Mouse (Mus musculus): ENCODE measurements at regions not wholly inside any gene's neighbourhood (a gene's known extent, or its start where the extent isn't known, plus 50 kb on each side); places are given as distances from the start of the nearest gene placed in this dataset.

DNA sequence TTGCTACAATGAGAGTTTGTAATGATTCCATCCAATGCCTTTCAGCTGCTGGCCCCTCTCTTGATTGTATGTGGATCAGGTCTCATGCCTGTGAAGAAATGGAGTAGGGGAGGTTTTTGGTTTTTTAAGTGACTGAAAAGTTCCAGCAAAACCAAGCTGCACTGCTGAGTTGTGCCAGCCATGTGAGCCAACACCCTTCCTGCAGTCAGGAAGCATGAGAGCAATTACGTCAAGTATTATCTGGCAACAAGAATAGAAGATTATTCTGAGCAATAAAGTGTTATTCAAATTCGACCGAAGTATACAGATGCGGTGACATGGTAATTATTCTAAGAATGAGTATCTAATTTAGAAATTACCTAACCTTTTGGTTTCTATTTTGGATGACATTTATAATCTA, 67.0 kb upstream of the Peli1 start:
- DNase-seq (ENCODE audit: low read depth, low spot score) = no peak
- H3K36me3 ChIP-seq (ENCODE audit: control insufficient read depth, insufficient read depth, low read length, poor library complexity, severe bottlenecking) = no peaks in the 10 kb centered on the region

DNA sequence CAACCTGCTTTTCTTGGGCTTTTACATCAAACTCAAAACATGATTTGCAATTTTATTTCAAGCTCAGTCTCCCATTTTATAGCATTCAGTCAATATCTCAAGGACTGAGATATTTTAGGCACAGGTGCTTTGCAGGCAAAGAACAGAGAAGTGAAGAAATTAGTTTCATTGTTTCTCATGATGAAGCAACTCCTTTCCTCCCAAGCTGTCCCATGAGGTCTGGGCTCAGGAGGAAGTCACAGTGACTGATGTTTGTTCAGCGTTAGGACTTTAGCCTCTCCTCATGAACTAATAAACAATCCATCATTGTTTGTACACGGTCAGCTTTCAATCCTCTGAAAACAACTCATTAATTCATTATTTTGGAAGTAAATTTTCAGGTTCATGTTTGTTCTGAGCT, 66.6 kb upstream of the Peli1 start:
- H3K36me3 ChIP-seq (ENCODE audit: control insufficient read depth, insufficient read depth, low read length, poor library complexity, severe bottlenecking) = no peaks in the 10 kb centered on the region
- no peak for DNase-seq (ENCODE audit: low read depth, low spot score)
- H3K27me3 ChIP-seq (ENCODE audit: control insufficient read depth, insufficient read depth, low read length, poor library complexity, severe bottlenecking) = no peaks in the 10 kb centered on the region

More for the DNA sequence above, 67.0 kb upstream of the Peli1 start:
- H3K27me3 ChIP-seq (ENCODE audit: control insufficient read depth, insufficient read depth, low read length, poor library complexity, severe bottlenecking) = no peaks in the 10 kb centered on the region

DNA sequence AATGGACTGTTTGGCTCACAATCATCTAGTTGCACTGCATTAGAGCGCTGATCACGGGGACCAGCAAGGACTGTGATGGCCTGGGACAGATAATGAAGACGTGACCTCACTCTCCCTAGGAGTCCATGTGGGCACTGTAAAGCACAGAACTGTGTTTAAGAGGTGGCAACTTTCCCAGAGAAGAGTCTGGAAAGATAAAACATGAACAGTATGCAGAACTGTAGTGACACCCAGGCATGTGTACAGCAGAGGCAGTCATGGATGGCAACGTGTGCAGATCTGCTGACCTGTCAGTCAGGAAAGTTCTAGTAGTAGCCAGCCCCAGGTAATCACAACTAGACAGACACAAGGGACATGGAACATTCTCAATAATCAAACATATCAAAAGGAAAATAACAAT, 63.8 kb upstream of the Peli1 start:
- Histone ChIP-seq H3K27me3 (ENCODE audit: control insufficient read depth, insufficient read depth, low read length, poor library complexity, severe bottlenecking) (no peaks in the 10 kb centered on the region), H3K36me3 (ENCODE audit: control insufficient read depth, insufficient read depth, low read length, poor library complexity, severe bottlenecking) (no peaks in the 10 kb centered on the region)
- no peak for DNase-seq (ENCODE audit: low read depth, low spot score)

DNA sequence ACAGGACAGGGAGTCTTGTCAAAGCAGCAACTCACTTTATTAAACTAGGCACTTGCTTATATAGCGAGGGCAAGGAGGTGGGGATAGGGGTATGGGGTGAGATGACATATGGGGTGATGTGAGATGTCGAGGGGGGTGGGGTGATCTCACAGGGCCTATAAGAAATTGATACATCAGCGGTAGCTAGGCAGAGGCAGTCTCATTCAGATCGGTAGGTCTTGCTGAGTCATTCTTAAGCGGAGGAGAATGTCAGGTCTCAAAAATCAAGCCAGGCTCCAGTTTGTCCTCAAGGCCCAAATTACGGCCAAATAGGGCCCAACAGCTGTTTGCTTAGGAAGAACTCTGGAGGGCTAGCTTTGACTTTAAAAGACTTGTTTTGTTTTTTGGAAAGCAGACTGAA, 60.7 kb upstream of the Peli1 start:
- Histone ChIP-seq H3K36me3 (ENCODE audit: control insufficient read depth, insufficient read depth, low read length, poor library complexity, severe bottlenecking) (no peaks in the 10 kb centered on the region), H3K27me3 (ENCODE audit: control insufficient read depth, insufficient read depth, low read length, poor library complexity, severe bottlenecking) (no peaks in the 10 kb centered on the region)
- no peak for DNase-seq (ENCODE audit: low read depth, low spot score)

DNA sequence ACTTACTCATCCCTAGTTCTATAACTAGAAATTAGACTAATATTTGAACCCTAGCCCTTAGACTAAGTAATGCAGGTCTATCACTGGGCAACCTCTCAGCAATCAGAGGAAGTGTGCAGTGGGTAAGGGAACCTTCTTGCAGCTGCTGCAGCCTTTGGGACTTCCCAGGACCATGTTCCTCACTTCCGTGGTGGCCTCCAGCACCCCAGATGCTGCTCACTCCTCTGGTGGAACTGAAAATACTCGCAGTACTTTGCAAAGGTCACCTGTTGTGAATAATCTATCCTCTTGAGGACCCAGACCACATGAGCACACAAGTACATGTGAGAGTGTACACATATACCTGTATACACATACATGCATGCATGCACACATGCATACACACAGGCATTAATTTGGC, 59.3 kb upstream of the Peli1 start:
- Histone ChIP-seq H3K36me3 (ENCODE audit: control insufficient read depth, insufficient read depth, low read length, poor library complexity, severe bottlenecking) (no peaks in the 10 kb centered on the region), H3K27me3 (ENCODE audit: control insufficient read depth, insufficient read depth, low read length, poor library complexity, severe bottlenecking) (no peaks in the 10 kb centered on the region)
- peak; percentile 11 for DNase-seq (ENCODE audit: low read depth, low spot score)

DNA sequence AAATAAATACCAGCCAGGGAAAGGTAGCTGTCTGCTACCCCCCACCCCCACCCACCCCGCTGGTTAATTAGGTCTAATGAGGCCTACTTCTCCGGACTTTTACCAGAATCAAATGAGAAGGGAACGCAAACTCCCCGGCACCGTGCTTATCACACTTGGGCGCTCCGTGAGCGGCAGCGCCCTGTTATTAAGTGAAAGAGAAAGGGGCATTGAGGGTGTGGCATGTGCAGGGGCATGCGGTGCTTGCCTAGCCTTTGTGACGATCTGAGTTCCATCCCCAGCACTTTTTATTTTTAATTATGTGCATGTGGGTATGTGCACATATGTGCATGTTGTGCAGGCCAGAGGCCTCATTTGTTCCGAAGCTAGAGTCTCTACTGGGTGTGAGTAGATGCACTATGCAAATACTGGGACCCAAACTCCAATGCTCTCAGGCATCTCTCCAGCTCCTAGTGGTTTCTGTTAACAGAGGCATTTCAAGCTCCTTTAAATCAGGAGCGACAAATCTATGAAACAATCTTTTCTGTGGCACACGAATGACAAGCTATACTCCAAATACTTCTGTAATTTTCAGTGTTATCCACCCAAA, 57.8 kb upstream of the Peli1 start:
- DNase-seq (ENCODE audit: low read depth, low spot score) = no peak
- H3K36me3 ChIP-seq (ENCODE audit: control insufficient read depth, insufficient read depth, low read length, poor library complexity, severe bottlenecking) = no peaks in the 10 kb centered on the region
- H3K27me3 ChIP-seq (ENCODE audit: control insufficient read depth, insufficient read depth, low read length, poor library complexity, severe bottlenecking) = no peaks in the 10 kb centered on the region

DNA sequence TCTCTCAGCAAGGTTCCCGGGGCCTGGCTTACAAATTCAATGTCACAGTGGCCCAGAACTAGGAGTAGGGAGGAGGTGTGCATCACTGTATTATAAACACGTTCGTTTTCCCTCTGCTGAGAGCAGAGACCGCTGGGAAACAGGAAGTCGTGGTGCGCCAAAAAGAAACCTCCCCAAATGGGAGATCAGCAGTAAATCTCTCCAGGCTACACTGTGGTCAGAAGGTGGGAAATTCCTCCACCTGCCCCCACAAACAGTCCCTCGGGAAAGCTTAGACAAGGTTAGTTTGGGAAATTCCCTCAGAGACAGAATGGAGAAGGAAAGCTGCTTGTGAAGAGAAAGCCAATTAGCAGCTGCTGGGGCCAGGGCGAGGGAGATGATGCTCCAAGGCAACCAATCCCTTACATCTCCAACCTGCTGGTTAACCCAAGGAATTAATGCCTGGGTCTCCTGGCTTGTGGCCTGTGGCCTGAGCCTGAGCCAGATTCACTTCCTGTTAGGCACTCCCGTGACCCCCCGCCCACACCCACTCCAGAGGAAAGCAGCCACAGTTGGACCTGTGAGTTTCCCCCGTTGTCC, 57.2 kb upstream of the Peli1 start:
- no peaks in the 10 kb centered on the region for H3K36me3 ChIP-seq (ENCODE audit: control insufficient read depth, insufficient read depth, low read length, poor library complexity, severe bottlenecking)
- peak; percentile 15 for DNase-seq (ENCODE audit: low read depth, low spot score)

DNA sequence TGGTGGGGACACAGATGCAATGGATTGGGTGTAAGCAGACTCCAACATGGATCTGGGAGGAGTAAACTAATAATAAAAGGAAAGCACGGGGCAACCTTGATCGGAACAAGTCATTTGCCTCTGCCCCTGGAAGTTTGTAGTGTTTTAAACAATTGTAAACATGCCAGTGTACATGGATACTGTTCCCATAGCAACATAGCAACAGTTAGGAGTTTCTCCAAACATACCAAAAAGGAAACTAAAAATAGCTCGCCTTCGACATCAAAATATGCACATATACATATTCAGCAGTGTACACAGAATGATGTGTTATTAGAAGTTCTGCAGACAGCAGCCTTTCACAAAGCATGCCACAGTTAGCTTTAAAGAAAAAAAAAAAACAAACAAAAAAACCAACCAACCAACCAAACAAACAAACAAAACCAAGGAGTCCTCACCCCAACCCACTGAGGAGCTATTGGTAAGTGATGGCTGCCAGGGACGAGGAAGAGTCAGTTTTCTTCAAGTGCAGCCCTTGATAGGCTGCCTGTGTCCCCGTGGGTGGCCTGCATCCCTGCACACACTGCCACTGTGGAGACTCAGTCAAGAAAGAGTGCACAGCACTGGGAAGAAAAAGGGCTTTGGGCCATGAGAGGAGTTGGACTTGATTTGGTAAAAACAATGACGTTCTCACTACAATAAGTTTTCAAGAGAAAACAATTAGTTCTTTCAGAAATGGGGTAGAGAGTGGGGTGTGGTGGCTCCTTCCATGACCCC, 54.8 kb upstream of the Peli1 start:
- no peak for DNase-seq (ENCODE audit: low read depth, low spot score)
- no peaks in the 10 kb centered on the region for H3K36me3 ChIP-seq (ENCODE audit: control insufficient read depth, insufficient read depth, low read length, poor library complexity, severe bottlenecking)
- H3K27me3 ChIP-seq (ENCODE audit: control insufficient read depth, insufficient read depth, low read length, poor library complexity, severe bottlenecking) = no peaks in the 10 kb centered on the region

More for the DNA sequence above, 57.2 kb upstream of the Peli1 start:
- no peaks in the 10 kb centered on the region for H3K27me3 ChIP-seq (ENCODE audit: control insufficient read depth, insufficient read depth, low read length, poor library complexity, severe bottlenecking)

DNA sequence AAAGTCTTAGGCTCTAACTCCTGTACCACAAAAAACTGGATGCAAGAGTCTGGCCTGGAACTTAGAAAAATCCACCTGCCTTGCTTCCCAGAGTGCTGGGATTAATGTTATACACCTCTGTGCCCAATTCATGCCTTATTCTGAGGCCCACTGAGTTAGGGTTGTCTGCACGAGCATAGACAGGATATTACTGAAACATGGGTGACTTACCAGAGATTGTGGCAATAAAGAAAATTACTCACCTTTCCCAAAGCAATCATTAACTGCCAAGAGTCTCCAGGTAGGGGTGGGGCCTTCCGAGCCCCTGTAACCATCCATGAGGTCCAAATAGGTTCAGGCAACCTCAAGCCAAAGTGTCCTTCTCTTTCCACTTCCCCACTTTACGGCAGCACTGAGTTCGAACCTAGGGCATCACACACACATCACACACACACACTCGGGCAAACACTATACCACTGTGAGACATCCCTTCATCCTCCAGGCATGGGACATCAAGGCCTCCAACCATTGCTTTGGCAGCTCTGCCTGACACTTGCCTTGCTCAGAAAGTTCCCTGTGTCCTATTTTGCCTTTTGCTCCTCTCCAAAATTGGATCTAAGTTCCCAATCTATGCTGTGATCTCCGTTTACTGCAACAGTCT, 53.7 kb upstream of the Peli1 start:
- H3K27me3 ChIP-seq (ENCODE audit: control insufficient read depth, insufficient read depth, low read length, poor library complexity, severe bottlenecking) = no peaks in the 10 kb centered on the region
- no peaks in the 10 kb centered on the region for H3K36me3 ChIP-seq (ENCODE audit: control insufficient read depth, insufficient read depth, low read length, poor library complexity, severe bottlenecking)
- no peak for DNase-seq (ENCODE audit: low read depth, low spot score)

DNA sequence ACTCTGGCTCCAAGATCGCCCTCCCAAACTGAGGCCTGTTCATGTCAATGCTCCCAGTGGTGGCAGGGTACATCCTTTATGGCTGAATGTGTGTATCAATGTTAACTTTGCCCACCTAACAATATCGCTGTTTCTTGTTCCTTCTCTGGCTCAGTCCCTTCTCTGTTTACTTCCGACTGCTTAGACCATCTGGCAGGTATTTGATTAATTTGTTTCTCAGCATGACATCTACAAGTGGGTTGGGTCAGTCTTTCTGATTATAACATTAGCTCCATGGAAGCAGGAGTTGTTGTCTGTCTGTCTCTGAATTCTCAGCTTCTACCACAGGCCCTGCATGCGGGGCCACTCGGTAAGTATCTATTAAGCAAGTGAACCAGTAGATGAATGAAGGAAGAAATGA, 49.9 kb upstream of the Peli1 start:
- H3K27me3 ChIP-seq (ENCODE audit: control insufficient read depth, insufficient read depth, low read length, poor library complexity, severe bottlenecking) = no peaks in the 10 kb centered on the region
- DNase-seq (ENCODE audit: low read depth, low spot score) = no peak

More for the DNA sequence above, 49.9 kb upstream of the Peli1 start:
- no peaks in the 10 kb centered on the region for H3K36me3 ChIP-seq (ENCODE audit: control insufficient read depth, insufficient read depth, low read length, poor library complexity, severe bottlenecking)

Data from splenic B cell, adult 2 months (primary cell).